Mouse (Mus musculus) cerebellum, adult (tissue): Measurements from ENCODE around the gene Ncoa5.

ENCODE experiments used
- ATAC-seq: cut with Nextera tagmentation; 2 replicates; pipeline ENCODE4 v1.9.2; 2017; ENCODE audit warnings: mild to moderate bottlenecking, moderate library complexity, mixed read lengths; ENCODE audit not compliant: insufficient number of reproducible peaks, low FRiP score, low TSS enrichment

The Ncoa5 gene

DNA sequence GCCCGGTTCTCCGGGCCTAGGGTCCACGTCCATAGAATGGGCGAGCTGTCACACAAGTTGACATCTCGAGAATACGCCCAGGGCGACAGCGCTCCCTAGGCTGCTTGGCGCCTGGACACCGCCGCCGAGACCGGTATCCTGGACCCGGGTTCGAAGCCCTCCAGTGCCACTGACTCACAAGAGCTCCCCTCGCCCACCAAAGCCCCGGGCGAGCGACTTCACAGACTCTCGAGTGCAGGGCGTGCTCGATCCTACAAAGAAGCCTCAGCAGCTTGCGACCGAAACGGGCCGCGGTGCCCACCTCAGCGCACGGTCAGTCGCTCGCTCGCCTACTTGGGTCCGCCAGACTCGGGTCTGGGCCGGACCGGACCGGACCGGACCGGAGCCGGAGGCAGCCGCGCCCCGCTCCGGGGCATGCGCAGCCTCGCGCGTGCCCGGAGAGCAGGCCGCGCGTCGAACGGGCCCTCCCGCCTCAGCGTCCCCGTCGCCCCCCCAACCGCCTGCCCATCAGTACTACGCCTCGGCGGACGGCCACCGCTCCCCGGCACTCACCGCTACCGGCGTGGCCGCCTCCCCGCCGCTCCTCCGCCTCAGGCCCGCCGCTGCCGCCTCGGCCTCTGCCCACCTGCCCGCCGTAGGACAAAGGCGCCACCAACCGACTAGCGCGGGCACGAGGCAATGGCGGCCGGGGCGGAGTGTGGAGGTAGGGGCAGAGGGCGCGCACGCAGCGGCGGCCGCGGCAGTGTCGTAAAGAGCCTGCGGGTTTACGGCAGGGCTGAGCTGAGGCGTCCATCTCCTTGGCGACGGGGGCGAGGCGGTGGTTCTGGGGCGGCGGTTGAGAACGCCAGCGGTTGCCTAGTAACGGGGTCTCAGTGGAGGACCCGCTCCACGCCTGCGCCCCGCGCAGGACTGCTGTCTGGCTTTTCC lies at the start of gene Ncoa5:
TSS of gene Ncoa5 (minus strand) at position 737 of the 927 bp plus-strand sequence.
- ATAC-seq, result peak; percentile 93

GRCm38 (mm10) chr2:165081257-165081656 lies 46.6 kb upstream of the Ncoa5 start:
- ATAC-seq, result no peak

DNA sequence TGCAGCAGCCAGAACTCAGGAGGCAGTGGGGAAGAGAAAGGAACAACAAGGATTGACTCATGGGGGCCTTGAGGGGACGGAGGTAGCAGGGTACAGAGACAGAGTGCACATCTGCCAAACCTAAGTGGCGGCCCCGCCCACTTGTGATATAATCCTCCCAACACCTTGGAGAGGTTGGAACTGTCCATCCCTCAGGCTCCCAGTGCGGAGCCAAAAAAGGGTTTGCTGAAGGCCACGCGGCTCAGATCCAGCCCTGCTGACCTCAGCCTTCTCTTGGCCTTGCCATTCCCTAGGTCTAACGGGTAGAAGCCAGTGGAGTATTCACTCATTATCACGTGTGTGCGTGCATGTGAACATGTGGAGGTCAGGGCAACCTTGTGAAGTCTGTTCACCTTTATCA lies 46.0 kb upstream of the Ncoa5 start:
- ATAC-seq, result no peak

DNA sequence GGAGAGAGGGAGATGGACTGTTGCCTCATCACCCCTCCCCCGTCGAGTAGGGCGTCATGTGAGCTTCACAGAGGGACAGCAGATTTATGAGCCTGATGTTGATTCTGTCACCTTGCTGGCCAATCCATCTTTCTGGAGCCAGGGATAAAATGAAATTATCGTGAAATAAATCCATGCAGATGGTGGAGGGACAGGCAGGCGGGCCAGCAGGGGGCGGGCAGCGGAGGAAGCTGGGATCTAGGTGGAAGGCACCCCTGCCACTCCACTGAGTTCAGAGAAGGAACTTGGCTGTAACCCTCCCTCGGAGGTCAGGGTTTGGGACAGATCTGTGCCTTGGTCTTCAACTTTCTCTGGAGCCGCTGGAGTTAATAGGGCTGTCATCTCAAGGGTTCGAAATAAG lies 43.9 kb upstream of the Ncoa5 start:
- no peak for ATAC-seq

DNA sequence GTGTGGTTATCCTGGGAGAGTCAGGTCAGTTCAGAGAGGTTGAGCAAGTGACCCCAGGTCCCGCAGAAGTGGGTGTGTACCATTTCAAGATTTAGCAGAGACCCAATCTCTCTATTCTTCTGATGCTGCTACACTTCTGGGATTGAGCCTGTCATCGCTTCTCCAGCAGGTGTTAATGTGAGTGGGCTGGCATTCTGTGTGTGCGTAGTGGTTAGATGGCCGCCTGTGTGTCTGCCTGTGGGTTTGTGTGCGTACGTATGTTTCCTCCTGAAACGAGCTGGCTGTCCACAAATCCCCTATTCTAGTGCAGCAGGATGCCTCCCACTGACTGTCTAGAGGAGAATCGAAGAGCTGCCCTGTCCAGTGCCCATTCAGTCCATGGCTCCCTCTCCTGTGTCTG lies 43.4 kb upstream of the Ncoa5 start:
- no peak for ATAC-seq

DNA sequence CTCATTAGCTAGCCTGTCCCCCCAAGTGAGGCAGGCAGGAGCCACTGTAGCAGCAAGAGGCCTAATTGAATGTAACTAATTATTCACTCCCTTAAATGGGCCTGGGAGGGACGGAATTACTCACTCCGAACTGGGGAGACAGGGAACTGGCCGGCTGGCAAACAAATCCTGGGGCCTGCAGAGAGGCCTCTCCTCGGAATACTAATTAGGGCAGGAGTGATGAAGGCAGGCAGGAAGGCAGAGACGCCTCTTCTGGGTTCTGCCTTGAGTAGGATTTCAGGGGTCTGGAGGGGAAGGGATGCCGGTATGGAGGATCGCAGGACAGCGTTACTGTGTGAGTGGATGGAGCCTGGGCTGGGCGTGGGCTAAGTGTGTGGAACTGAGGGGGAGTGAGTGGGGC lies 42.4 kb upstream of the Ncoa5 start:
- ATAC-seq, result no peak

DNA sequence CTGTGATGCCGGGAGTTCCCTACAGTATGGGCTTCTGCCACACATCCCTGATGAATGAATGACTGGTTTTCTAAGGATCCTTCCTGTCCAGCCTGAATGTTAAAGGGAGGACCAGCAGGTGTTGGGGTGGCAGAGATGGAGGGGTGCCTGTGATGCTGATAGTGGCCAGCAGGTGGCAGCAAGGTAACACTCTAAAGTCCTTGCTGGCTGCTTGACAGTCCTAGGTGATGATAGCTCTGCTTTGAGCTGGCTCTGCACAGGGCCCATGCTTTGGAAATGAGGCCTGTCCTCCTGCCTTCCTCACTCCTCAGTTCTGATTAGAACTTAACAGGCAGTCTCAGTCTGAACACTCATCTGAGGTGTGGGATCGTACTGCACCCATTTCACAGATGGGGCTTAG lies 40.3 kb upstream of the Ncoa5 start:
- ATAC-seq, result peak; percentile 16; the same call in 1 of the 2 replicates

DNA sequence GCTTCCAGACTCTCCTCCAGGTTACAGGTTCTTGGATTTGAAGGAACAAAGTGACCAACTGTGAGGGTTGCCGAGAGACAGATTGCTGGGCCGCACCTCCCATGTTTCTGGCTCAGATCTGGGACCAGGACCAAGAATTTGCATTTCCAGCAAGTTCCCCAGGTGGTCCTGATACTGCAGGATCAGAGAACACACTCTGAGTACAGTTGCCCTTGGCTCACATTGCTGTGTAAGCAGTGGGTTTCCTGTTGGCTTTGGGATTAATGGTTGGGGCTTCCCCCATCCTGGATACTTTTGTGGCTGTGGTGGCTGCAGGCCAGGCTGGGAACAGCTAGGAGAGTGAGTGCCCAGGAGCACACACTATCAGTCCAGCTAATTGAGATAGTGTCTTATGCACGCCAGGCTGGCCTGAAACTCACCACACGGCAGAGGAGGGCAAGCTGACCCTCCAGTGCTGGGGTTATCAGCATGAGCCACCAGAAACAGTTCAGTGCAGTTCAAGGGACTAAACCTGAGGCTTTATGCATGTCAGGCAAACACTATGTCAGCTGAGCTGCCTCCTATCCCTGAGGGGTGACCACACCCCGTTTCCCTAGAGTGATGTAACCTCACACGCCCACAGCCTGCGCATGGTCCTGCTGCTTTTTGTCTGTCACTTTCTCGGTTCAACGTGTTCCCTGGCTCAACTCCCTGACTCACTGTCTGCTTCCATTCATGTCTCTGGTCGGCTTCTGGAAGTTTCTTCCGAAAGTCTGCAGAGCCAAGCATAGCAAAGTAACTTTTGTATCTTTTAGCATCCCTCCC lies 39.6 kb upstream of the Ncoa5 start:
- ATAC-seq, result peak; percentile 36; the same call in 1 of the 2 replicates

GRCm38 (mm10) chr2:165073381-165073781 lies 38.7 kb upstream of the Ncoa5 start:
- peak; percentile 38; the same call in 1 of the 2 replicates for ATAC-seq

DNA sequence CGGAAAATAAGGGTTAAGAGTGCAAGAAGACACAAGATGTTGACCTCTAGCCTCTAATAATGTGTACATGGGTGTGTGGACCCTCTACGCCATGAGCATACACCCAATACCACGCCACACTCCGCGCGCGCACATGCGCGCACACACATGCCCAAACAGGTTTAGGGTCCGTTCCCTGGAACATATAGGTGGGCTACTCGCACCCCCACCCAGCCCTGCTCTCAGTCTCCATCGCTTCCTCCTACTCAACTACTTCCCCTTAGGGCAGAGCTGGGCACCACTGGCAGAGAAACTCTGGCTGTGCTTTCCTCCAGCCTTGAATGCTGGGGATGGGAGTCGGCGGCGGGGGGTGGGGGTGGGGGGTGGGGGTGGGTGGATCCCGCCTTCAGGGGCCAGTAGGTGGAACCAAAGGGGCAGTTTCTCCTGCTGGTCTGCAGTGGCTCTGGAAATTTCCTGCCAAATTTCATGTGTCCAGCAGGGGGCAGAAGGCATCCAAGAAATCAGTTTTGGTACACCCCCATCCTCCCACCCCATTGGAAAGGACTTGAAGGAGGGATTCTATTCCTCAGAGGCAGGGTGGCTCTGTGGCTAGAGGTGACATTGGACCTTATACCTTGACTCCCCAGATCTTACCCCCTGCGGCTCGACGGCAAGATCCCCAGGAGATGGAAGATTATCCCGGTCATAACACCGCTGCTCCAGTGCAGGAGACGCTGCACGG lies 35.6 kb upstream of the Ncoa5 start:
- no peak for ATAC-seq

DNA sequence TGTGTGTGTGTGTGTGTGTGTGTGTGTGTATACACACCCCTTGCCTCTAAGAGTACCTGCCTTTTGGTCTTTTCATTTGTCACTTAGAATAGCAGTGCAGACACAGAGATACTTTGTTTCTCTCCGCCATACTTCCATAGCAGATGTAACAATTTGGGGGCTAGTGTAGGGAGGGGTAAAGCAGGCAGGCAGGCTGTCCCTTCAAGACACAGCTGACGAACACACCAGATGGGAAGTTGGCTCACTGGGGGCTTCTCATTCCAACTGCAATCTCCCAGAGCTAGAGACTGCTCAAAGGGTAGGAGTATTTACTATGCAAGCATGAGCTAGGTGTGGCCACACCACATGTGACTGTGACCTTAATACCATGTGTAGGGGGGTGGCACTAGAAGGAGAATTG lies 34.1 kb upstream of the Ncoa5 start:
- no peak for ATAC-seq

DNA sequence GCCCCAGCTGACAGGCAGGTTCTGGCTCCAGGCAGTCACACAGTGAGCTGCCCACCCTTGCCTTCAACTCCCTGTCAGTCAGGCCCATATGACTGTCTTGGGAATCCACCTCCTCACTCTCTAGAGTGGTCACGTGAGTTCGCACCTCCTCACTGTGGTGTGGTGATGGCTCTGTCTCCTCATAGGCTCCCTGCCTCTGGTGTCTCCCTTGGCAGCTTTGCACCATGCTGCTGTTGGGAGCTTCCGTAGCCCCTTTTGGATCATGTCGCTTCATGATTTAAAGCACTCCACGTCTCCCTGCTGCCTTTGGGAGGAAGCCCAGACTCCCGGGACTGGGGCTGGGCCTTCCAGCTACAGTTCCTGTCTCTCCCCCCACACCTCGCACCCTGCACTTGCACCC lies 29.8 kb upstream of the Ncoa5 start:
- no peak for ATAC-seq

- no peak for ATAC-seq
These were observed 27.2 kb upstream of the Ncoa5 start for GRCm38 (mm10) chr2:165061638-165062433.

DNA sequence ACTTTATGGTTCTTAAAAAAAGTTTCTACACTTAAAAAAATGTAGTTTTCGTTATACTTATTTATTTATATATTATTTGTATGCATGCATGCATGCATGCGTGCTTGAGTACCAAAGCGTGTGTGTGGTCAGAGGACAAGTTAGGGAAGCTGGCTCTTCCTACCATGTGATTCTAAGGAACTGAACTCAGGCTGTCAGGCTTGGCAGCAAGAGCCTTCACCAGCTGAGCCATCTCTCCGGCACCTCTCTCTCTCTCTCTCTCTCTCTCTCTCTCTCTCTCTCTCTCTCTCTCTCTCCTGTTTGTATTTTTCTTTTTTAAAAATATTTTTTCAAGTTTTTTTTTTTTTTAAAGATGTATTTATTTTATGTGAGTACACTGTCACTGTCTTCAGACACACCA lies 25.3 kb upstream of the Ncoa5 start:
- no peak for ATAC-seq

- ATAC-seq, result no peak
These were observed 21.9 kb upstream of the Ncoa5 start for GRCm38 (mm10) chr2:165056377-165057085.

- ATAC-seq, result no peak
These were observed 21.2 kb upstream of the Ncoa5 start for GRCm38 (mm10) chr2:165055905-165056304.

DNA sequence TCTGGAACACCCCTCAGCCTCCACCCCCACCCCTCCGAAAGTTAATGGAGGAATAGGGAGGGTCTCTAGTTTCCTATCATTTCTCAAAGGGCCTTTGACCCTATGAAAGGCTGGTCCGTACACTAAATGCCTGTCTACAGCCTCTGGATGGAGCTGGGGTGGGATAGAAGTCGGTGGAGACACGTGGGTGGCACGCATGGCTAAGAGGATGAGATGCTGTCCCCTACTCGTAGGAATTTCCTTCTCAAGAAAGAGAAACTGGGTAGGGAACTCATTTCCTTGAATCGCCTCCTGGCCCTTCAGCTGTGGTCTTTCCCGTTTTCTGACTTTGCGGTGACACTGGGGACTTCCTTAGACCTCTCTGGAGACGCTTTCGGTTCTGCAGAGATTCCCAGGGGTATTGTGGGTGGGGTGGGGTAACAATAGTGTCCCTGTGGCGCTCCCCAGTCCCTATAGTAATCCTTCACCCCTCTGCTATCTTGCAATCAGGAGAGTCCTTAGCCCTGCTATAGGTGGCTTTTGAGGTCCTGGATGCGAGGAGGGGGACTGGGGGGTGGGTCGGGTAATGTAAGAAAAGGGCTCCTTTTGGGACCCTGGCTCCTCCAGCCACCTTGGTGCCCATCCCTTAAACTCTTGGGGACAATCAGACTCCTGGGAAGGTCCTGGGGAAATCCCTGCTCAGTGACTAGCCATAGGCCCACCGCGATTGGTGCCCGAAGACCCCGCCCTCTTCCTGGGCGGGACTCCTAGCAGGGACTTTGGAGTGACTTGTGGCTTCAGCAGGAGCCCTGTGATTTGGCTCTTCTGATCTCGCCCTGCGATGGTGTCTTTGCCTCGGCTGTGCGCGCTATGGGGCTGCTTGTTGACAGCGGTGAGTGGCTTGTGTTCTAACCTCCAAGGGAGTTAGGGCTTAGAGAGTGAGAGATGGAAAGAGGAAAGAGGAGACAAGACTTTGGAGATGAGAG lies 20.5 kb upstream of the Ncoa5 start, which contains the start of gene Cd40:
TSS of gene Cd40 (plus strand) at position 740 of the 965 bp plus-strand sequence.
- ATAC-seq, result no peak

- ATAC-seq, result no peak
These were observed 16.9 kb upstream of the Ncoa5 start for GRCm38 (mm10) chr2:165051566-165051965.
